Mouse (Mus musculus) layer of hippocampus, postnatal 36 days (tissue): Measurements from ENCODE around the gene H2-T22. TPM values are rescaled to one million over a fixed set of nuclear protein-coding genes. Genes with fewer than 3 reads are reported as not detected.

Experiments
- DNase-seq, 2 experiments: peaks; one replicate each; pipeline ENCODE4 v3.0.0; 2022
- total RNA-seq, 2 experiments: library from RNA; stranded (reverse); gene quantifications; 2 replicates each; pipeline ENCODE4 v1.2.3; 2021

The H2-T22 gene
- total RNA-seq, 2 experiments from 2014 or later, result 9.0 to 11.0 TPM

DNA sequence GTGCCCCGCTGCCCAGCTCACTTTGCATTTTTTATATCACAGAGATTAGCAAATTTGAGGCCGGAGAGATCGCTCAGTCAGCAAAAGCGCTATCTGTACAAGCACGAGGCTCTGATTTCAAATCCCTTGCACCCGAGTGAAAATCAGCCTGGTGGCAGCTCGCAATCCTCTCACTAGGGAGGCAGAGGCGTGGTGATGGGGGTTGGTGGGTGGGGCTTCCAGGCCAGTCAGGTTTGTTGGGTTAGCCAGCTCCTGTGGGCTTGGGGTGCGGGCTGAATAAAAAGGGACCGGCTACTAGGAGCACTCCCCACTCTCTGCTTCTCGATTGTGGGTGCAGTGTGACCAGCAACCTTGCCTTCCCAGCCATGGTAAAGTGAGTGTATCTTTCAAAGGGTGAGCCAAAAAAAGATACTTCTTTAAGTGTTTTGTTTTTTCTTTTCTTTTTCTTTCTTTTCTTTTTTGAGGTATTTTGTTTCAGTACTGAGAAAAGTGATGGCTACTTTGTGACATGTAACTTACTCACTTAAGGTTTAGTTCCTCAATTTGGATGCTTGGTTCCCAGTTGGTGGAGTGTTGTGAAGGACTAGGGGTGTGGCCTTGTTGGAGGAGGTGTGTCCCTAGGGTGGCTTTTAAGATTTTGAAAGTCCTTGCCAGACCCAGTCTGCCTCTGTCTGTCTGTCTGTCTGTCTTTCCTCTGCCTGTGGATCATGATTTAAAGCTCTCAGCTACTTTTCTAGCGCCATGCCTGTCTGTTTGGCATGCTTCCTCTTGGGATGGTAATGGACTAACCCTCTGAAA, 44.6 kb downstream of the H2-T22 start:
- no peak for DNase-seq

DNA sequence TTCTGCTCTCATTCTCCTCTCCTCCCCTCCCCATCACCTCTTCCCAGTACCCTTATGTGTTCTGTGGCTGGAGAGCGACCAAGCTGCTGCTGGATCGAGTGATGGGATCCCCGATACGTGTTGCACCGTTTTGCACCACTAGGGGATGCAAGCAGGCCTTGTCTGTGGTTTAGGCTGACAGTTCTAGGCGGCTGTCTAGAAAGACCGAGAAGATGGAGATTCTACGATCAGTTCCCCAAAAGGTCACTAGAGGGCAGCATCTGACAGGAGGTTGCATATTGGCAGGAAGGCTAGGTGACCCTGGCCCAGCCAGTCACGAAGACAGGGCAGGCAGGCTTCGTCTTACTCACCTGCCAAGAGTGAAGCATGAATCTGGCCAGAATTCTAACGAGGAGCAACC, 45.6 kb downstream of the H2-T22 start:
- DNase-seq, result peak; percentile 86 to 93

DNA sequence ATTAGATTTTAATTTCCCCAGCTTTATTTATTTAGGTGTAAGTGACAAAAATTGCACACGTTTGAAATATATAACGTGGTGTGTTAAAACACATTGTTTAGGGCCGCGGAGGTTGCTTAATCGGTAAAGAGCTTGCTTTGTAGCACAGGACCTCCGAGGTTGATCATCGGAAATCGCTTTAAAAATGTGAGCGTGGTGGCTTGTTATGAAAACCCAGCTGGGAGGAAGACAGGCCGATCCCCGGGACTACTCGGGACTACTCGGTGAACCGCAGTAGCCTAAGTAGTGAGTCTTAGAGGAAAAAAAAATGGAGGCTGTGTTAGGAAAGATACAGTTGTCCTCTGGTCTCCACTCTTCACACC, 47.7 kb downstream of the H2-T22 start:
- no peak for DNase-seq

DNA sequence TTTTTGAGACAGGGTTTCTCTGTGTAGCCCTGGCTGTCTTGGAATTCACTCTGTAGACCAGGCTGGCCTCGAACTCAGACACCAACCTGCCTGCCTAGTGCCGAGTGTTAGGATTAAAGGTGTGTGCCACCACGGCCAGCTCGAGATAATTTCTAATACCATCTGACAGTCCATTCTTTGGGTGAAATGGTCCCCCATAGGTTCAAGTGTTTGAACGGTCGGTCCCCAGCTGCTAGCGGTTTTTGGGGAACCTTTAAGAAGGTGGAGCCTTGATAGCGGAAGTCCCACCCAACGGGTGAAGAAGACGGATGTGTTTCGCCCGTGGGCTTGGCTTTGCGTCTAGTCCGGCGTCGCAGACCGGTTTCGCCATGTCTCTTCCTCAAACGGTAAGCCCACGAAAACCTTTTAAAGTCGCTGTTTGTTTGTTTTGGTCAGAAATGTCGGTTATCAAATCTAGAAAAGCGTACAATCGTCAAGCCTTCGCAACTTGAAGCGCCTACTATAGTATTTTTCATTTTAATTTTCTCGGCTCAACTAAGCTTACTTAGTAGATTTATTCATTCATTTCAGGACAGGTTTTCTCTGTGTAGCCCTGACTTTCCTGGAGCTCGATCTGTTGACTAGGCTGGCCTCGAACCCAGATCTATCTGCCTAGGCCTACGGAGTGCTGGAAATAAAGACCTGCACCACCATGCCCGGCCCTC, 48.2 kb downstream of the H2-T22 start:
- peak; percentile 76 for DNase-seq

DNA sequence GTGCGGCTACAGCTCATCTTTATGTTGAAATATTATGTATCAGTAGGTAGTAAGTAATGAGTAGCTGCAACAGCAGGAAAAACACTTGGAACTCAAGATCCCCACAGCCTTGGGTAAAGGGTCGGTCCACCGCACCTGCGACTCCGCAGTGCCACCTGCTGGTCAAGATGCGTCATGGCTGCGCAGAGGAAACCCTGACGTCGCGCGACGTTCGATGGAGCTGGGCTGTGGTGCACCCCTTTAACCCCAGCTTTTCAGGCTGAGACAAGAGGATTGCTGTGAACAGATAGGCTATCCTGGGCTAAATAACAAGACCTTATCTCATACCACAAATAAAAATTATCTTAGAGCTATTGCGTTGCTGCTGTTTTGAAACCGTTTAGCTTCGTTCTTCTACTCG, 48.9 kb downstream of the H2-T22 start:
- DNase-seq, result peak; percentile 71 to 73

DNA sequence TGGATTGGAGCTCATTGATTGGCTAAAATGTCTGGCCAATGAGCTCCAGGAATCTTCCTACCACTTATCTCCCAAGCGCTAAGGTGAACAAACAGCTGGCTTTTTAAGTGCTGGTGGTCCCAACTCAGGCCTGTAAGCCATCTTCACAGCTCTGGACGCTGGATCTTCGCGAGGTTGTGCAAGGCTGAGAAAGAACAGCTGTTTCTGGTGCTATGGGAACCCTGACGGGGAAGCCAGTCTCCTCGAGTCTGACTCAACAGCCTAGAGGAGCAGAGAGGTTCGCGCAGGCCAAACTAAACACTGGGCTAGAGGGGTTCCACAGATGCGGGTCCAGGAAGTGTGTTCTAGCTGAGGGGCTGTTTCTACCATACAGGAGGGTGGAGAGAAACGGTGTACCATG, 50.8 kb downstream of the H2-T22 start:
- no peak for DNase-seq

Other genes with a start within 250 kb of the H2-T22 start
- 1 to 10 TPM; 4.2 to 6.5 TPM for gene Ier3, start 221.1 kb downstream of the H2-T22 start, total RNA-seq
- 100 to 1,000 TPM; 124 to 132 TPM for gene Flot1, start 219.5 kb downstream of the H2-T22 start, total RNA-seq
- 100 to 1,000 TPM; 360 to 381 TPM for gene Tubb5, start 204.4 kb downstream of the H2-T22 start, total RNA-seq
- gene Mdc1, start 201.2 kb downstream of the H2-T22 start, total RNA-seq, result 10 to 100 TPM; 13.1 to 19.5 TPM
- gene Nrm, start 181.4 kb downstream of the H2-T22 start, total RNA-seq, result 1 to 10 TPM; 1.5 to 2.2 TPM
- 1 to 10 TPM; 7.4 to 9.5 TPM for gene Ppp1r18, start 177.2 kb downstream of the H2-T22 start, total RNA-seq
- gene Dhx16, start 162.9 kb downstream of the H2-T22 start, total RNA-seq, result 10 to 100 TPM; 32.0 to 37.4 TPM
- 10 to 100 TPM; 56.3 to 57.9 TPM for gene 2310061I04Rik, start 145.3 kb downstream of the H2-T22 start, total RNA-seq
- gene Atat1, start 132.7 kb downstream of the H2-T22 start, total RNA-seq, result 10 to 100 TPM; 60.6 to 61.7 TPM
- 10 to 100 TPM; 37.0 to 39.3 TPM for gene Mrps18b, start 126.4 kb downstream of the H2-T22 start, total RNA-seq
- gene Ppp1r10, start 126.3 kb downstream of the H2-T22 start, total RNA-seq, result 10 to 100 TPM; 78.6 to 82.8 TPM
- 10 to 100 TPM; 70.0 to 71.3 TPM for gene Abcf1, start 73.0 kb downstream of the H2-T22 start, total RNA-seq
- 100 to 1,000 TPM; 139 to 143 TPM for gene Gnl1, start 62.9 kb downstream of the H2-T22 start, total RNA-seq
- gene Prr3, start 62.5 kb downstream of the H2-T22 start, total RNA-seq, result 10 to 100 TPM; 47.7 to 53.8 TPM
- 1 to 10 TPM; 2.5 to 2.8 TPM for gene H2-T24, start 22.2 kb downstream of the H2-T22 start, total RNA-seq
- gene H2-T23, start 9.9 kb downstream of the H2-T22 start, total RNA-seq, result 1 to 10 TPM; 4.7 to 5.0 TPM
- gene Gm6034, start 214 bp upstream of the H2-T22 start, total RNA-seq, result under 1 TPM in 1 of 2 experiments, not detected in 1; 0.22 TPM
- 1 to 10 TPM; 1.2 to 1.9 TPM for gene Gm11127, start 15.6 kb upstream of the H2-T22 start, total RNA-seq
- gene Gm19684, start 78.9 kb upstream of the H2-T22 start, total RNA-seq, result under 1 TPM in 1 of 2 experiments, not detected in 1; 0.23 TPM
- not detected for gene Gm7030, start 86.7 kb upstream of the H2-T22 start, total RNA-seq
- gene Gm8909, start 125.8 kb upstream of the H2-T22 start, total RNA-seq, result not detected
- gene H2-T3, start 147.5 kb upstream of the H2-T22 start, total RNA-seq, result not detected
- 10 to 100 TPM; 43.3 to 44.5 TPM for gene Rpp21, start 215.3 kb upstream of the H2-T22 start, total RNA-seq
- gene Trim39, start 229.5 kb upstream of the H2-T22 start, total RNA-seq, result 10 to 100 TPM; 21.2 to 23.7 TPM
- not detected for gene H2-M10.2, start 243.7 kb upstream of the H2-T22 start, total RNA-seq